Mouse (Mus musculus) C2C12 (cell line): ENCODE data around the gene Mindy4.

ENCODE experiments used
- CTCF ChIP-seq: IDR thresholded peaks from one replicate; pipeline ENCODE4 v1.5.1; 2011; ENCODE audit not compliant: control insufficient read depth, insufficient read depth, insufficient read length
- MYOD1 ChIP-seq: IDR thresholded peaks from one replicate; pipeline ENCODE4 v1.6.1; 2011; ENCODE audit warnings: low read depth; ENCODE audit not compliant: control insufficient read depth, insufficient read length

DNA sequence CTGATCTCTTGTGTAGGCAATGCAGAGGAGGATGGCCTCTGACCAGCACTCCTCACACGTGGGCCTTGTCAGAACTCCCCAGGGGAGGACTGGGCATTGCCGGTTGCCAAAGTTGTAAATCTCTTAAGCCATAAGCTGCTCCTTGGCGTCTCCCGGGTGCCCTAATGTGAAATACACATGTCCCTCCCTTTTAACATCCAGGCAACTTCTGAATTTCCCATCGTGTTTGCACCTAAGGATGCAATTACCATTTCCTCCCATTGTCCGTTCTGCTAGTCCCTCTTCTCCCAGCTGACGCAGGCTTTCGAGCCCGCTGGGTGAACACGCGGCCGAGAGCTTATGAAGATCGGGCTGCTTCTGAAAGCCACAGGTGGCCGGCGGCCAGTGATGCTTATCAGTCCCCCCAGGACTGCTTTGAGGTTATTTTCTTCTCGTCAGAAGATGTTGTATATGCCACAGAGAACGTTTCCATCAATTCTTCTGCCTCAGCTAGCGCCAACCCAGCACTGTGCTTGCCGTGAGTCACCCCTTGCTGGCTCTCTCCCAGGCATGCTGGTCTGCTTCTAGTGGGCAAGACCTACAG is 91.5 kb downstream of the Mindy4 start:
- TF ChIP-seq CTCF (no peak), MYOD1 (no peak)
